Mouse (Mus musculus): ENCODE measurements around the gene Riok2.

- no peak for TF ChIP-seq CTCF (IDR thresholded peaks at IDR 0.05)
- no peak for TF ChIP-seq POLR2A (IDR thresholded peaks at IDR 0.05; ENCODE audit: insufficient read depth, low read depth, low read length)
- no peak for TF ChIP-seq EP300 (IDR thresholded peaks at IDR 0.05; ENCODE audit: insufficient read depth, low read depth, low read length)
These were observed 9.6 kb downstream of the Riok2 start for GRCm38 (mm10) chr17:17383703-17384102.
